Mouse (Mus musculus) ES-E14 (cell line): Measurements from ENCODE around the gene Tmem158. TPM values are rescaled to one million over a fixed set of nuclear protein-coding genes. Genes with fewer than 3 reads are reported as not detected.

Source experiments
- DNase-seq: peaks from one replicate; pipeline ENCODE4 v3.0.0-alpha.2; 2013; ENCODE audit warnings: low read depth, low spot score
- H3K27ac ChIP-seq: 2 replicates; pipeline ENCODE4 v1.5.1; 2012; ENCODE audit warnings: low read depth, mild to moderate bottlenecking, low read length, moderate library complexity, mixed read lengths; ENCODE audit not compliant: poor library complexity, insufficient read depth, severe bottlenecking
- H3K36me3 ChIP-seq: 2 replicates; pipeline ENCODE4 v1.6.1; 2012; ENCODE audit warnings: mild to moderate bottlenecking, low read length, moderate library complexity, mixed read lengths; ENCODE audit not compliant: control insufficient read depth, poor library complexity, insufficient read depth, severe bottlenecking
- H3K4me1 ChIP-seq, 2 experiments: fragments of 150-350 bp in 1 of 2; sonication (generic) in 1 of 2; 2 replicates each; pipeline ENCODE4 v1.6.1; 2012; ENCODE audit warnings: low read length in 2 of 2, mild to moderate bottlenecking in 1 of 2, mixed read lengths in 1 of 2; ENCODE audit not compliant: control insufficient read depth in 2 of 2, insufficient read depth in 2 of 2, poor library complexity in 1 of 2
- H3K4me3 ChIP-seq, 2 experiments: fragments of 150-350 bp in 1 of 2; sonication (generic) in 1 of 2; 2 replicates each; pipeline ENCODE4 v1.5.1; 2012; ENCODE audit warnings: low read length in 2 of 2, low read depth in 1 of 2, mild to moderate bottlenecking in 1 of 2, mixed read lengths in 1 of 2; ENCODE audit not compliant: insufficient read depth in 1 of 2, poor library complexity in 1 of 2, severe bottlenecking in 1 of 2
- H3K9ac ChIP-seq: 2 replicates; pipeline ENCODE4 v1.6.1; 2012; ENCODE audit warnings: low read depth, mild to moderate bottlenecking, low read length, mixed read lengths; ENCODE audit not compliant: poor library complexity, insufficient read depth, severe bottlenecking
- H3K9me3 ChIP-seq: fragments of 150-350 bp; sonication (generic); 2 replicates; pipeline ENCODE4 v1.6.1; 2012; ENCODE audit warnings: low read depth, mild to moderate bottlenecking, low read length; ENCODE audit not compliant: control insufficient read depth, insufficient read depth
- CHD2 ChIP-seq: IDR thresholded peaks from 2 replicates; pipeline ENCODE4 v1.6.1; 2014; ENCODE audit warnings: mild to moderate bottlenecking, low read depth, low read length, inconsistent platforms
- HCFC1 ChIP-seq: IDR thresholded peaks from 2 replicates; pipeline ENCODE4 v1.6.1; 2012; ENCODE audit warnings: low read length, inconsistent platforms, borderline replicate concordance; ENCODE audit not compliant: insufficient read depth
- MAFK ChIP-seq: IDR thresholded peaks from 2 replicates; pipeline ENCODE4 v1.6.1; 2014; ENCODE audit warnings: mild to moderate bottlenecking, low read depth, low read length, inconsistent platforms; ENCODE audit not compliant: insufficient read depth
- ZC3H11A ChIP-seq: IDR thresholded peaks from 2 replicates; pipeline ENCODE4 v1.6.1; 2012; ENCODE audit warnings: low read depth, mild to moderate bottlenecking, inconsistent platforms, low read length, borderline replicate concordance
- ZNF384 ChIP-seq: IDR thresholded peaks from 2 replicates; pipeline ENCODE4 v1.6.1; 2012; ENCODE audit warnings: low read depth, low read length, inconsistent platforms
- in situ Hi-C, 2 experiments: fragments of 600-800 bp; cut with MboI; formaldehyde crosslinking; loops; one replicate each; pipeline ENCODE4 v1.15.1; 2025; ENCODE audit warnings: low sequenced_read_pairs in 2 of 2, inconsistent platforms in 1 of 2; ENCODE audit not compliant: unreplicated experiment in 2 of 2
- total RNA-seq: library from RNA; depleted of rRNA; stranded (reverse); fragments of 300-350 nt; gene quantifications from 2 replicates; pipeline ENCODE4 v1.2.3, GENCODE M21; 2012; rRNA removed

The Tmem158 gene
- 4.8 and 9.5 TPM in 2 replicates for total RNA-seq

DNA sequence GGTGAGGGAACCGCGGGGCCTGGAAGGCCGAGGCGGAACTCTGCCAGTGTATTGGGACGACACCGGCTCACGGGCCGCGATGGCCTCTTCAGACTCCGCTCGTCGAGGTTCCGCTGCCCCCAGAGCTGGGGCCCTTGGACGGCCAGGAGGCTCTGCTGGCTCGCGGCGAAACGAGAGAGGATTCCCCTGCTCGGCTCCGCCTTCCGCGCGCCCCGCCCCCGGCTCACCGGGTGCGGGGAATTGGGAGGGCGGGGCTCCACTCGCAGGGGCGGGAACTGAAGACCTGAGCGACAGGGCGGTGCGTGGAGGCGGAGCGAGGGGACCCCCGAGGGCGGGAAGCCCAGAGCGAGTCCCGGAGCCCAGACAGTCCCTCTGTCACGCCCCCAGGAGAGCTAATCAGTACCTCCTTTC is at the start of gene Tmem158:
TSS of gene Tmem158 (minus strand) at position 154 of the 411 bp plus-strand sequence.
- Histone ChIP-seq H3K9ac (peak within 1 kb of the TSS; percentile 79), H3K9me3 (no peaks in the 10 kb centered on the region), H3K4me1 (no peaks in the 10 kb centered on the region), H3K27ac (no peak within 1 kb of the TSS), H3K36me3 (no peaks in the 10 kb centered on the region), H3K4me3 (peak within 1 kb of the TSS; percentile 75 to 94)
- in situ Hi-C loops: no loop called here
- TF ChIP-seq ZNF384: no peak
- no peak for TF ChIP-seq HCFC1
- TF ChIP-seq ZC3H11A: no peak
- no peak for TF ChIP-seq MAFK
- TF ChIP-seq CHD2: no peak
- DNase-seq: peak; percentile 76

DNA sequence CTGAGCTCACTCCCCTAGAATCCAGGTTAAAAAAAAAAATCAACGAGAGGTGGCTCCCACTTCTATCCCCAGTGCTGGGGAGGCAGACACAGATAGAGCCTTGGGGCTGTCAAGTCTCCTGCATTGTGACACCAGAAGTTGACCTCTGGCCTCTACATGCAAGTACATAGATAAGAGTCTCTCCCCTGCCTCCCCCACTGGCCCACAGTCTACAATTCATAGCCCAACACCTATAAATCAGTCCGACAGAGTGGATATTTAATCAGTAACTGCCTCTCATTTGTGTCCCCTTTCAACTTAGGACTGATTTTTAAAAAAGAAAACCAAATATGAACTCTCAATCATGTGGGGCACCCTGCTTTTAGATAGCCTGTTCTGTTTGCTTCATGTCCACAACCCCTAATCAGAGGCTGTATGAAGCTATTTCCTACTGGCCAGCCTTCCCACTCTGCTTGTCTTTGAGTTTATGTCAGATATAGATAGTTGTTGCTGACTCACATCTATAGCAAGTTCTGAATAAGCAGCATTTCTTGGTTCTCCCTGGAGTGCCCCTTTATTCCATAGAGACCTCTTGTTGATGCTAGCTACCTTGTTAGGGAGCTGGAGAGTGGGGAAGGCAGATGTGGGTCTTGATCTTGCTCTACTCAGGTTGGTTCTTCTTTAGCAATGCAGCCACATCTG is 49.3 kb upstream of the Tmem158 start:
- Histone ChIP-seq H3K27ac (no peak overlapping the region), H3K9ac (no peak overlapping the region), H3K36me3 (no peaks in the 10 kb centered on the region), H3K9me3 (no peaks in the 10 kb centered on the region), H3K4me1 (no peaks in the 10 kb centered on the region), H3K4me3 (no peak overlapping the region)
- in situ Hi-C loops: no loop called here
- TF ChIP-seq ZC3H11A (no peak), HCFC1 (no peak), MAFK (no peak), ZNF384 (no peak), CHD2 (no peak)
- no peak for DNase-seq

DNA sequence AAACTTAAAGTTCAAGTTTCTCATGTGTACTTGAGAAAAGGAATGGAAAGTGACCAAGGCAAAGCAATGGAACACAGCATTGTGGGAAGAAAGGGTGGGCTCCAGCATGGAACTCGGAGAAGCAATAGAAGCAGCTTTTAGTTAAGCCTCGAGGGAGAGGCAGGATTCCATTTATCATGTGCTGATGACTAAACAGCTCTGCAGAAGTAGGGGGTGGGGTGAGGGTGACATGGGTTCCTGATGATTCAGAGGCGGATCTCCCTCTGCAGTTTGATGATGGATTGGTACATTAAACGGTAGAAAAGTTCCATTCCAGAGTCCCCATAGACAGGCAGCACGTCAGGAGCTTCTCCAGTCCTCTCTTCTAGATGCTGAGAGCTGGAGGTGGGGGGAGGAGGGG is 48.5 kb upstream of the Tmem158 start:
- Histone ChIP-seq H3K9me3 (no peaks in the 10 kb centered on the region), H3K4me1 (no peaks in the 10 kb centered on the region), H3K9ac (no peak overlapping the region), H3K4me3 (no peak overlapping the region), H3K36me3 (no peaks in the 10 kb centered on the region), H3K27ac (no peak overlapping the region)
- DNase-seq: no peak
- TF ChIP-seq ZC3H11A: no peak
- no peak for TF ChIP-seq MAFK
- no peak for TF ChIP-seq ZNF384
- no peak for TF ChIP-seq CHD2
- TF ChIP-seq HCFC1: no peak
- in situ Hi-C loops: no loop called here

DNA sequence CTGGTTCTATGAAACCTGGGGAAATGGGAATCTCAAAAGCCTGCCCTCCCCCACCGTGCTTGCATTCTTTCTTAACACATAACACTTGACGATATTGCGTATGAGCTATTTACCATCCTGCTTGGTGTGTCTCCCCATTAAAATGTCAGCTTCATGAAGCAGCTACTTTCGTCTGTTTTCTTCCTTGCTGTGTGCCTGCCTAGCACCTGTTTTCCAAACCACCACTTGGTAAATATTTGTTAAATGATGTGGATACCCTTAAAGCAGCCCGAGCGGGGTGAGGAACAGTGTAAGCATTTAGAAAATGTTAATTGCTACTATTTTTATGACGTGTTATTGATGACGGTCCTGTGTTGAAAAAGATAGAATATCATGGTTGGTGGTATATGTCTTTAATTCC is 44.4 kb upstream of the Tmem158 start:
- TF ChIP-seq CHD2 (no peak), ZNF384 (no peak), HCFC1 (no peak), ZC3H11A (no peak), MAFK (no peak)
- no peak for DNase-seq
- Histone ChIP-seq H3K9me3 (no peaks in the 10 kb centered on the region), H3K4me3 (no peak overlapping the region), H3K27ac (no peak overlapping the region), H3K9ac (no peak overlapping the region), H3K4me1 (no peaks in the 10 kb centered on the region), H3K36me3 (no peaks in the 10 kb centered on the region)
- in situ Hi-C loops: no loop called here

DNA sequence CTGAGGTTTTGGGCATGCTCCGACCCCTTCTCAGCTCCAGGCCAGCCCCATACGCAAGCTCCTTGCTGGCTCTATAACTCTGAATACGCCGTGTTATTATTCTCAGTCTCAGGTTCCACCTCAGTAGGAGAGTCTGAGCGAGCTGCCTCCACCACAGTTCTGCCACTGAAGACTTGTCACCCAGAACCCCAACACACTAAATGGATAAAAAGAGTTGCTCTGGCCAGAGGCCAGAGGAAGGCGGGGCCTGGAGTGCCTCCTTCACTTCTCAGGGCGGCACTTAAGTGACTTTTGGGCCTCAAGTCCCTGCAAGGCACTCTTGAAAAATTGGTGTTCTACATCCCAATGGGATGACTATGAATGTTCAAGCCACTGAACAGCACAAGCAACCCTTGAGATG is 43.4 kb upstream of the Tmem158 start:
- no peak overlapping the region for H3K27ac ChIP-seq
- TF ChIP-seq MAFK (no peak), ZNF384 (no peak), CHD2 (no peak), HCFC1 (no peak), ZC3H11A (no peak)
- no peak overlapping the region for H3K9ac ChIP-seq
- no peaks in the 10 kb centered on the region for H3K4me1 ChIP-seq
- H3K36me3 ChIP-seq: no peaks in the 10 kb centered on the region
- no peak overlapping the region for H3K4me3 ChIP-seq
- no peak for DNase-seq
- no peaks in the 10 kb centered on the region for H3K9me3 ChIP-seq
- in situ Hi-C loops: no loop called here
